Mouse (Mus musculus): ENCODE data around the gene Tmem156. TPM values are rescaled to one million over a fixed set of nuclear protein-coding genes. Genes with fewer than 3 reads are reported as not detected.

Tmem156 gene
- polyA plus RNA-seq, 1 experiment from 2014 or later, result not detected

GRCm38 (mm10) chr5:65093769-65094168 lies 1.8 kb upstream of the Tmem156 start:
- Histone ChIP-seq H3K4me3 (ENCODE audit: low read depth, low read length) (no peak overlapping the region), H3K36me3 (ENCODE audit: control insufficient read depth, insufficient read depth, low read length) (no peaks in the 10 kb centered on the region), H3K4me1 (replicated peaks; ENCODE audit: control insufficient read depth, insufficient read depth, low read length) (no peaks in the 10 kb centered on the region), H3K9ac (ENCODE audit: low read length) (no peak overlapping the region), H3K27ac (ENCODE audit: low read depth, low read length) (no peak overlapping the region), H3K9me3 (ENCODE audit: control insufficient read depth, low read length) (no peaks in the 10 kb centered on the region), H3K4me2 (ENCODE audit: low read depth, low read length, severe bottlenecking) (no peak overlapping the region), H3K27me3 (ENCODE audit: control insufficient read depth, insufficient read depth, low read length) (no peaks in the 10 kb centered on the region)
- DNase-seq (ENCODE audit: low spot score) (no peak), ATAC-seq (replicated peaks; ENCODE audit: low FRiP score) (no peak)

GRCm38 (mm10) chr5:65091184-65091858 lies 611 bp downstream of the Tmem156 start:
- no peak overlapping the region for H3K27ac ChIP-seq (ENCODE audit: low read depth, low read length)
- no peak overlapping the region for H3K9ac ChIP-seq (ENCODE audit: low read length)
- H3K36me3 ChIP-seq (ENCODE audit: control insufficient read depth, insufficient read depth, low read length), result no peaks in the 10 kb centered on the region
- no peak overlapping the region for H3K4me2 ChIP-seq (ENCODE audit: low read depth, low read length, severe bottlenecking)
- ATAC-seq (replicated peaks; ENCODE audit: low FRiP score), result no peak
- H3K4me1 ChIP-seq (replicated peaks; ENCODE audit: control insufficient read depth, insufficient read depth, low read length), result no peaks in the 10 kb centered on the region
- 80% methylated on average over 11 of the region's 11 CpGs for WGBS
- no peaks in the 10 kb centered on the region for H3K9me3 ChIP-seq (ENCODE audit: control insufficient read depth, low read length)
- H3K4me3 ChIP-seq (ENCODE audit: low read depth, low read length), result no peak overlapping the region
- DNase-seq (ENCODE audit: low spot score), result no peak
- no peaks in the 10 kb centered on the region for H3K27me3 ChIP-seq (ENCODE audit: control insufficient read depth, insufficient read depth, low read length)

GRCm38 (mm10) chr5:65089707-65090106 lies 2.2 kb downstream of the Tmem156 start:
- Histone ChIP-seq H3K4me3 (ENCODE audit: low read depth, low read length) (no peak overlapping the region), H3K9ac (ENCODE audit: low read length) (no peak overlapping the region), H3K27ac (ENCODE audit: low read depth, low read length) (no peak overlapping the region), H3K36me3 (ENCODE audit: control insufficient read depth, insufficient read depth, low read length) (no peaks in the 10 kb centered on the region), H3K4me1 (replicated peaks; ENCODE audit: control insufficient read depth, insufficient read depth, low read length) (no peaks in the 10 kb centered on the region), H3K4me2 (ENCODE audit: low read depth, low read length, severe bottlenecking) (no peak overlapping the region), H3K27me3 (ENCODE audit: control insufficient read depth, insufficient read depth, low read length) (no peaks in the 10 kb centered on the region), H3K9me3 (ENCODE audit: control insufficient read depth, low read length) (no peaks in the 10 kb centered on the region)
- ATAC-seq (replicated peaks; ENCODE audit: low FRiP score) (no peak), DNase-seq (ENCODE audit: low spot score) (no peak)
- WGBS, result 81% methylated on average over 3 of the region's 3 CpGs

GRCm38 (mm10) chr5:65086522-65086921 lies 5.4 kb downstream of the Tmem156 start:
- Histone ChIP-seq H3K9ac (ENCODE audit: low read length) (no peak overlapping the region), H3K4me3 (ENCODE audit: low read depth, low read length) (no peak overlapping the region), H3K4me1 (replicated peaks; ENCODE audit: control insufficient read depth, insufficient read depth, low read length) (no peaks in the 10 kb centered on the region), H3K9me3 (ENCODE audit: control insufficient read depth, low read length) (no peaks in the 10 kb centered on the region), H3K4me2 (ENCODE audit: low read depth, low read length, severe bottlenecking) (no peak overlapping the region), H3K36me3 (ENCODE audit: control insufficient read depth, insufficient read depth, low read length) (no peaks in the 10 kb centered on the region), H3K27me3 (ENCODE audit: control insufficient read depth, insufficient read depth, low read length) (no peaks in the 10 kb centered on the region), H3K27ac (ENCODE audit: low read depth, low read length) (no peak overlapping the region)
- ATAC-seq (replicated peaks; ENCODE audit: low FRiP score), result no peak
- no peak for DNase-seq (ENCODE audit: low spot score)
- 86% methylated on average over 6 of the region's 6 CpGs for WGBS

GRCm38 (mm10) chr5:65081836-65082235 lies 10.1 kb downstream of the Tmem156 start:
- Histone ChIP-seq H3K4me1 (replicated peaks; ENCODE audit: control insufficient read depth, insufficient read depth, low read length) (no peaks in the 10 kb centered on the region), H3K27ac (ENCODE audit: low read depth, low read length) (no peak overlapping the region), H3K27me3 (ENCODE audit: control insufficient read depth, insufficient read depth, low read length) (no peaks in the 10 kb centered on the region), H3K4me3 (ENCODE audit: low read depth, low read length) (no peak overlapping the region), H3K9ac (ENCODE audit: low read length) (no peak overlapping the region), H3K9me3 (ENCODE audit: control insufficient read depth, low read length) (no peaks in the 10 kb centered on the region), H3K36me3 (ENCODE audit: control insufficient read depth, insufficient read depth, low read length) (no peaks in the 10 kb centered on the region), H3K4me2 (ENCODE audit: low read depth, low read length, severe bottlenecking) (no peak overlapping the region)
- 76% methylated on average over 4 of the region's 4 CpGs for WGBS
- DNase-seq (ENCODE audit: low spot score), result no peak
- no peak for ATAC-seq (replicated peaks; ENCODE audit: low FRiP score)

GRCm38 (mm10) chr5:65079881-65080280 lies 12.1 kb downstream of the Tmem156 start:
- Histone ChIP-seq H3K9ac (ENCODE audit: low read length) (no peak overlapping the region), H3K9me3 (ENCODE audit: control insufficient read depth, low read length) (no peaks in the 10 kb centered on the region), H3K27ac (ENCODE audit: low read depth, low read length) (no peak overlapping the region), H3K4me2 (ENCODE audit: low read depth, low read length, severe bottlenecking) (no peak overlapping the region), H3K27me3 (ENCODE audit: control insufficient read depth, insufficient read depth, low read length) (no peaks in the 10 kb centered on the region), H3K4me1 (replicated peaks; ENCODE audit: control insufficient read depth, insufficient read depth, low read length) (no peaks in the 10 kb centered on the region), H3K4me3 (ENCODE audit: low read depth, low read length) (no peak overlapping the region), H3K36me3 (ENCODE audit: control insufficient read depth, insufficient read depth, low read length) (no peaks in the 10 kb centered on the region)
- no peak for DNase-seq (ENCODE audit: low spot score)
- ATAC-seq (replicated peaks; ENCODE audit: low FRiP score), result no peak
- 62% methylated on average over 9 of the region's 9 CpGs for WGBS

GRCm38 (mm10) chr5:65078081-65078480 lies 13.9 kb downstream of the Tmem156 start:
- no peaks in the 10 kb centered on the region for H3K9me3 ChIP-seq (ENCODE audit: control insufficient read depth, low read length)
- H3K27ac ChIP-seq (ENCODE audit: low read depth, low read length), result no peak overlapping the region
- H3K27me3 ChIP-seq (ENCODE audit: control insufficient read depth, insufficient read depth, low read length), result no peaks in the 10 kb centered on the region
- no peaks in the 10 kb centered on the region for H3K36me3 ChIP-seq (ENCODE audit: control insufficient read depth, insufficient read depth, low read length)
- no peak overlapping the region for H3K4me3 ChIP-seq (ENCODE audit: low read depth, low read length)
- 97% methylated on average over 4 of the region's 4 CpGs for WGBS
- no peak overlapping the region for H3K9ac ChIP-seq (ENCODE audit: low read length)
- DNase-seq (ENCODE audit: low spot score), result no peak
- no peak for ATAC-seq (replicated peaks; ENCODE audit: low FRiP score)
- H3K4me2 ChIP-seq (ENCODE audit: low read depth, low read length, severe bottlenecking), result no peak overlapping the region
- no peaks in the 10 kb centered on the region for H3K4me1 ChIP-seq (replicated peaks; ENCODE audit: control insufficient read depth, insufficient read depth, low read length)

- Histone ChIP-seq H3K4me3 (ENCODE audit: low read depth, low read length) (no peak overlapping the region), H3K4me1 (replicated peaks; ENCODE audit: control insufficient read depth, insufficient read depth, low read length) (no peaks in the 10 kb centered on the region), H3K9me3 (ENCODE audit: control insufficient read depth, low read length) (no peaks in the 10 kb centered on the region), H3K27me3 (ENCODE audit: control insufficient read depth, insufficient read depth, low read length) (no peaks in the 10 kb centered on the region), H3K9ac (ENCODE audit: low read length) (no peak overlapping the region), H3K27ac (ENCODE audit: low read depth, low read length) (no peak overlapping the region), H3K36me3 (ENCODE audit: control insufficient read depth, insufficient read depth, low read length) (no peaks in the 10 kb centered on the region), H3K4me2 (ENCODE audit: low read depth, low read length, severe bottlenecking) (no peak overlapping the region)
- WGBS, result 59% methylated on average over 3 of the region's 3 CpGs
- ATAC-seq (replicated peaks; ENCODE audit: low FRiP score) (no peak), DNase-seq (ENCODE audit: low spot score) (no peak)
These were observed 15.2 kb downstream of the Tmem156 start for GRCm38 (mm10) chr5:65076748-65077147.

GRCm38 (mm10) chr5:65076087-65076486 lies 15.8 kb downstream of the Tmem156 start:
- 78% methylated on average over 2 of the region's 2 CpGs for WGBS
- DNase-seq (ENCODE audit: low spot score), result no peak
- Histone ChIP-seq H3K4me2 (ENCODE audit: low read depth, low read length, severe bottlenecking) (no peak overlapping the region), H3K9ac (ENCODE audit: low read length) (no peak overlapping the region), H3K4me3 (ENCODE audit: low read depth, low read length) (no peak overlapping the region), H3K4me1 (replicated peaks; ENCODE audit: control insufficient read depth, insufficient read depth, low read length) (no peaks in the 10 kb centered on the region), H3K36me3 (ENCODE audit: control insufficient read depth, insufficient read depth, low read length) (no peaks in the 10 kb centered on the region), H3K9me3 (ENCODE audit: control insufficient read depth, low read length) (no peaks in the 10 kb centered on the region), H3K27ac (ENCODE audit: low read depth, low read length) (no peak overlapping the region), H3K27me3 (ENCODE audit: control insufficient read depth, insufficient read depth, low read length) (no peaks in the 10 kb centered on the region)
- no peak for ATAC-seq (replicated peaks; ENCODE audit: low FRiP score)

Data from forebrain, embryonic 11.5 days (tissue).